Mouse (Mus musculus) intestine, postnatal 0 days (tissue): ENCODE measurements around the gene Ddx41. TPM values are rescaled to one million over a fixed set of nuclear protein-coding genes. Genes with fewer than 3 reads are reported as not detected.
"Not testable (repeated sequence)": the region's sequence is repeated elsewhere in the genome, so short reads cannot be mapped to it uniquely, and the experiment has no call there.

Source experiments
- ATAC-seq: fragments of 200-750 bp; cut with Nextera tagmentation; 2 replicates; pipeline ENCODE4 v1.8.0; 2017; ENCODE audit warnings: mild to moderate bottlenecking, moderate TSS enrichment, moderate library complexity
- H3K27ac ChIP-seq: fragments of 300-500 bp; sonication (generic); 2 replicates; pipeline ENCODE4 v1.5.1; 2014; ENCODE audit warnings: mild to moderate bottlenecking, low read depth, low read length, moderate library complexity
- H3K27me3 ChIP-seq: fragments of 300-500 bp; sonication (generic); replicated peaks from 2 replicates; pipeline ENCODE4 v1.6.1; 2014; ENCODE audit warnings: low read length, mixed read lengths; ENCODE audit not compliant: control insufficient read depth, insufficient read depth
- H3K36me3 ChIP-seq: fragments of 300-500 bp; sonication (generic); 2 replicates; pipeline ENCODE4 v1.6.1; 2014; ENCODE audit warnings: mild to moderate bottlenecking, moderate library complexity; ENCODE audit not compliant: control insufficient read depth, insufficient read depth
- H3K4me1 ChIP-seq: fragments of 300-500 bp; sonication (generic); replicated peaks from 2 replicates; pipeline ENCODE4 v1.6.1; 2014; ENCODE audit warnings: antibody characterized with exemption, low read length, mixed read lengths; ENCODE audit not compliant: control insufficient read depth, insufficient read depth
- H3K4me2 ChIP-seq: fragments of 300-500 bp; sonication (generic); replicated peaks from 2 replicates; pipeline ENCODE4 v1.6.1; 2014; ENCODE audit warnings: low read depth, mild to moderate bottlenecking, moderate library complexity
- H3K4me3 ChIP-seq: fragments of 300-500 bp; sonication (generic); 2 replicates; pipeline ENCODE4 v1.5.1; 2014; ENCODE audit warnings: low read depth, low read length
- H3K9ac ChIP-seq: fragments of 300-500 bp; sonication (generic); 2 replicates; pipeline ENCODE4 v1.6.1; 2014; ENCODE audit warnings: mild to moderate bottlenecking, low read depth, low read length
- H3K9me3 ChIP-seq: fragments of 300-500 bp; sonication (generic); 2 replicates; pipeline ENCODE4 v1.6.1; 2016; ENCODE audit warnings: mixed run types; ENCODE audit not compliant: control insufficient read depth
- CTCF ChIP-seq: sonication (generic); IDR thresholded peaks from 2 replicates; pipeline ENCODE4 v1.5.1; 2016; ENCODE audit warnings: low read depth, mild to moderate bottlenecking, control low read depth, antibody characterized with exemption, moderate library complexity
- WGBS: fragments of 180-500 bp; shearing (Covaris S2); extraction: QIAGEN DNeasy Blood & Tissue Kit; methylation state at CpG from one replicate; pipeline ENCODE4 v1.1.7; 2014; 5-methylcytosine and 5-hydroxymethylcytosine counted together
- polyA plus RNA-seq: library from polyadenylated mRNA; unstranded; fragments of >200 nt; fragmentation: Nextera tagmentation; extraction: Ambion mirVana; gene quantifications from 2 replicates; pipeline ENCODE4 v1.2.1, GENCODE M21; 2015

Gene Ddx41
- polyA plus RNA-seq, 1 experiment from 2014 or later, result 23.2 TPM

DNA sequence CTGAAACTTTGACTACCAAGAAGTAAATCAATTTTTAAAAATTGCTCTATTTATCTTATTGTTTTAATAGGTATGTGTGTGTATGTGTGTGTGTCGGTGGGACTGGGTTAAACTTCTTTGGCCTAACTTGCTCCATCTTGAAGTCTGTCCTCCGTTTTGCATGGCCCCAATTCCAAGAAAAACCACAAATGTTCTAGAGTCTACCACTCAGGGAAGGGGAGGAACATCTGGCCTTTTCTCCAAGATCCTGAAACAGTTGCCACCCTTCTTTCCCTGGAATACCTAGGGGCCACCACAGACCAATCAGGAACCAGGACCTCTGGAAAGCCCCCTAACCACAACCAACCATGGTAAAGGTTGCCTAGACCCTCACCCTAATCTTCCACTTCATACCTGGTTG lies 35.5 kb upstream of the Ddx41 start:
- H3K36me3 ChIP-seq, result peaks cover 3% of the 10 kb centered on the region; the same call in 1 of the 2 replicates
- H3K27me3 ChIP-seq, result no peaks in the 10 kb centered on the region
- no peak overlapping the region for H3K4me3 ChIP-seq
- H3K9ac ChIP-seq, result no peak overlapping the region
- H3K27ac ChIP-seq, result no peak overlapping the region
- H3K4me1 ChIP-seq, result no peaks in the 10 kb centered on the region
- 78% methylated on average over 2 of the region's 2 CpGs for WGBS
- no peak for TF ChIP-seq CTCF
- H3K9me3 ChIP-seq, result no peaks in the 10 kb centered on the region
- H3K4me2 ChIP-seq, result no peak overlapping the region
- no peak for ATAC-seq

DNA sequence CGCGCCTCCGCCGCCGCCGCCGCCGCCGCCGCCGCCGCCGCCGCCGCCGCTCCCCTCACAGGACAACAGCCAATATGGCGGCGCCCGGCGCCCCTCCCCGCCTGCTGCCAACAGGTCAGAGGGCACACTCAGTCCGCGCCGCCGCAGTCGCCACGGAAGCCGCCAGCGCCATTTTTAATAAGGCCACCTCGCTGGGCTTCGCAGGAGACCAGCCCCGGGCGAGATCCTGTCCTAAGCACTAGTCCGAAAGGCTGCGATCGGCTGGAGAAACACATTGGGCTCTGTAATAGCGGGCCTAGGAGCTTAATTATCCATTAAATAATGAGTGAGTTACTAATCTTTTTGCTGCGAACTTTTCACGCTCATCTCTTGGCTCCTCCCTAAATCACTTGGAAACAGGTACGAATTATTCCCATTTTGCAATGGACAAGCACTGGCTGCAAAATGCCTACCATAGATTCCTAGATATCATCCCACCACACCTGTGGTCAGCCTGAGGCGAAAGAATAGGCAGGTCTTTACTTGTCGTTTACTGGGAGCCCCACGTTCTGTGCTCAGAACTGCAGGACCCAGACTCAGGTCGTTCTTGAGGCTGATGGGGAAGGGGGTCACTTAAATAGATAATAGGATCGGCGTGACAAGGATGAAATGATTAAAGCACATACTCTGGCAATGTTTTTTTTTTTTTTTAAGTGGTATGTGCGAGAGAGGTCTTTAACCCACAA lies 34.7 kb upstream of the Ddx41 start, which contains the start of gene Fam193b:
Gene Fam193b, minus strand, starts transcription at position 94 of the 725 bp plus-strand sequence.
- TF ChIP-seq CTCF, result no peak
- Histone ChIP-seq H3K9me3 (no peaks in the 10 kb centered on the region), H3K4me2 (peak within 1 kb of the TSS; percentile 89), H3K36me3 (peaks cover 6% of the 10 kb centered on the region; the same call in 1 of the 2 replicates), H3K27ac (peak within 1 kb of the TSS; percentile 77), H3K27me3 (no peaks in the 10 kb centered on the region), H3K4me3 (peak within 1 kb of the TSS; percentile 93), H3K4me1 (no peaks in the 10 kb centered on the region), H3K9ac (peak within 1 kb of the TSS; percentile 90)
- WGBS, result 2% methylated on average over 40 of the region's 47 CpGs
- peak; percentile 92 for ATAC-seq

DNA sequence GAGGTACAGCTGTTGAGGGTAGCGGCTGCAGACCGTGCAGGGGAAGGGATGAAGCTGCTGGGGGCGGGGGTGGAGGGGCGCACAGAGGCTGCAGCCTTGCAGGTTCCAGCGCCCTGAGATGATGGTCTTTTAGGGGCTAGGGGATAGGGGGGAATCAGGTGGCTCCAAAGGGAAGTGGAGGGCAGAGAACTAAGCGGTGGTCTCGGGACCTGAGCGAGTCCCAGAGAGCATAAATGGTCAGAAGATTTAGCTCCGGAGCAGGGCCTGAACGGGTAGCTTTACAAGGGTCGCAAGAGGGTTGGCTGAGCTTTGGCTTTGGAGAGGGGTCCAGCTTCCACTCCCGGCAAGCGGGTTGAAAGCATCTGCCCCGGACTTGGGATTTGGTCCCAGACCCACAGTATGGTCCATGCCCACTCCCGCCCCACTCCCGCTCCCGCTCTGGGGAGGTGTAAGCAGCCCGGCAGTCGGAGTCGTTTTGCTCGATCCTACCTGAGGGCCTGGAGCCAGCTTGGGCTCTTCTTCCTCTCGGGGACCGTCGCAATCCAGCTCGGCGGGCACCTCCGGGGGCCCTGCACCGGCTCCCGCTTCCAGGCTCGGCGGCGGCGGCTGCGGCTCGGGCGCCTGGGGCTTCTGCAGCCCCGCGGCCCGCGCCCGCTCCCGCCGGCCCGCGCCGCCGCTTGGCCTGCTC lies 34.0 kb upstream of the Ddx41 start:
- whole genome bisulfite sequencing, result under 1% methylated on average over 33 of the region's 47 CpGs
- Histone ChIP-seq H3K4me3 (peak overlapping the region; percentile 93), H3K9me3 (no peaks in the 10 kb centered on the region), H3K4me1 (no peaks in the 10 kb centered on the region), H3K36me3 (peaks cover 6% of the 10 kb centered on the region; the same call in 1 of the 2 replicates), H3K4me2 (peak overlapping the region; percentile 89), H3K27ac (peak overlapping the region; percentile 77), H3K27me3 (no peaks in the 10 kb centered on the region), H3K9ac (peak overlapping the region; percentile 90)
- peak; percentile 53 for ATAC-seq
- no peak for TF ChIP-seq CTCF

DNA sequence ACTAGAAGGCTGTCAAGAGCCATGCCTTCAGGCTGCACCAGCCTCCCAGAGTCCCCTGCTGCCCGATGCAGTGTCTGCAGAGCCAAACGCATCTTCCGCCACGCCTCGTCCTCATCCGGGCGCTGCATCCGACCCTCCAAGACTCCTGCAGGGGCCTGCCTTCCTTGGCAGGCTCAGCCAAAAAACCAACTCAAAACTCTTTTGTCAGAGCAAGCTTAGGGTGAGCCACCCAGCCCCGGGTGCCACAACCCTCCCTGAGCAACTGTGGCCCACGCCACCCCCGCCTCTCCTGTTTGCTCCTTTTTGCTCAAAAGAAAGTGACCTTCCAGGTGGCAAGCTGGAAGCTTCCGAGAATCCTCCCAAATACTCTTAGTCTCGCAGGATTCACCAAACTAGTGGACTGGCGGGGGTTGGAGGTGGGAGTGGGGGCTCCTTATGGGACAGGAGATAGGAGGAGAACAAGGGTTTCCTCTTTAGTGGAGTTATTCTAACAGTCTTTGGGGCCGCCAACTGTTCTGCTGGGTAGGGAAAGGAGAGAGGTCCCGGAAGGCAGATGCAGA lies 33.3 kb upstream of the Ddx41 start:
- Histone ChIP-seq H3K9ac (peak overlapping the region; percentile 90), H3K4me1 (no peaks in the 10 kb centered on the region), H3K36me3 (peaks cover 6% of the 10 kb centered on the region; the same call in 1 of the 2 replicates), H3K27ac (no peak overlapping the region), H3K4me2 (peak overlapping the region; percentile 89), H3K27me3 (no peaks in the 10 kb centered on the region), H3K4me3 (peak overlapping the region; percentile 93), H3K9me3 (no peaks in the 10 kb centered on the region)
- ATAC-seq, result no peak
- no peak for TF ChIP-seq CTCF
- 11% methylated on average over 15 of the region's 16 CpGs for WGBS

DNA sequence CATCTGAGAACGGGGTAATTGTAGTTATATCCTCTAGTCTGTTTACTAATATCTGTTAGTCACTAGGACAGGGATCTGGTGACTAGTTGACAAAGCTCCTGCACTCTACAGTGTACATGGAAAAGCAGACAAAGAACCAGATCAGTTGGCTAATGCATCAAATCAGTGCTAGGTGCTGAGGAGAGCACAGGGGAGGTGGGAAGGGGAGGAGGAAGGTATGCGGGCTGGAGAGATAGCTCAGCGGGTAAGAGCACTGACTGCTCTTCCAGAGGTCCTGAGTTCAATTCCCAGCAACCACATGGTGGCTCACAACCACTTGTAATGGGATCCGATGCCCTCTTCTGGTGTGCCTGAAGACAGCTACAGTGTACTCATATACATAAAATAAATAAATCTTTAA lies 32.1 kb upstream of the Ddx41 start:
- not testable (repeated sequence) for H3K9ac ChIP-seq, H3K27me3 ChIP-seq, ATAC-seq, H3K9me3 ChIP-seq, H3K4me3 ChIP-seq, H3K36me3 ChIP-seq, H3K27ac ChIP-seq, H3K4me1 ChIP-seq, H3K4me2 ChIP-seq
- 67% methylated on average over 4 of the region's 4 CpGs for WGBS

DNA sequence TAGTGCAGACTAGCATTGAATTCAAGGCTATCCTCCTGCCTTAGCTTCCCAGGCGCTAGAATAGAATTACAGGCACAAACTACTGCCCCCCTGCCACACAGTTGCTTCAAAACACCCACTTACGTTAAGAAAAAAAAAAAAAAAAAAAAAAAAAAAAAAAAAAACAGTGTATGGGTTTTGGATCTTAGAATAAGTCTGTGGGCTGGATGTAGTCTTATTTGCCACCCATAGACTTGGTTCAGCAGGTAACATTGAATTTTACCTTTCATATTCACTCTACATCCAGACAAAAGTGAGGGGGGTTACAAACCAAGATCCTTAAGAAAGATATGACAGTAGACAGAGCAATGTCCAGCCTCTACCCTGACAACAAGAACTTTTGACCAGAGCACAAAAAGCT lies 31.5 kb upstream of the Ddx41 start:
- 87% methylated on average over 2 of the region's 2 CpGs for WGBS
- Histone ChIP-seq H3K4me2 (no peak overlapping the region), H3K9ac (no peak overlapping the region), H3K27ac (no peak overlapping the region), H3K27me3 (no peaks in the 10 kb centered on the region), H3K9me3 (no peaks in the 10 kb centered on the region), H3K4me3 (no peak overlapping the region), H3K4me1 (no peaks in the 10 kb centered on the region), H3K36me3 (peaks cover 6% of the 10 kb centered on the region; the same call in 1 of the 2 replicates)
- no peak for ATAC-seq
- no peak for TF ChIP-seq CTCF
